Mouse (Mus musculus) 3134 (cell line): ENCODE results near the gene D3Ertd254e.

Experiments used
- DNase-seq: peaks from one replicate; pipeline ENCODE4 v3.0.0-alpha.2; 2011; ENCODE audit warnings: low spot score; ENCODE audit not compliant: insufficient read length; ENCODE audit errors: extremely low read depth

Gene D3Ertd254e

GRCm38 (mm10) chr3:36210939-36211338 lies 60.1 kb downstream of the D3Ertd254e start:
- DNase-seq, result no peak

- no peak for DNase-seq
Measured at GRCm38 (mm10) chr3:36212758-36213157, 61.9 kb downstream of the D3Ertd254e start.
